Mouse (Mus musculus) mouse trophoblast stem cell (cell line): Measurements from ENCODE around the gene Gm17019.
"Not testable (repeated sequence)": the region's sequence is repeated elsewhere in the genome, so short reads cannot be mapped to it uniquely, and the experiment has no call there.

ENCODE experiments used
- in situ Hi-C, 2 experiments: fragments of 300-500 bp; cut with MseI, MboI; formaldehyde crosslinking; loops; 2 replicates in 1 of 2; 3 replicates in 1 of 2; pipeline ENCODE4 v1.15.1; 2025

The Gm17019 gene

GRCm38 (mm10) chr5:15032898-15033297 is at the start of gene Gm17019:
Gene Gm17019, minus strand, starts transcription at chr5:15032998.
- in situ Hi-C loops: not testable (repeated sequence)

GRCm38 (mm10) chr5:15062385-15062715 is 29.6 kb upstream of the Gm17019 start:
- in situ Hi-C loops: not testable (repeated sequence)

- in situ Hi-C loops: not testable (repeated sequence)
These were observed 29.0 kb upstream of the Gm17019 start for GRCm38 (mm10) chr5:15061638-15062384.

GRCm38 (mm10) chr5:15054151-15055025 is 21.6 kb upstream of the Gm17019 start:
- in situ Hi-C loops: not testable (repeated sequence)

- in situ Hi-C loops: not testable (repeated sequence)
These were observed 20.8 kb upstream of the Gm17019 start for GRCm38 (mm10) chr5:15053606-15053962.

- in situ Hi-C loops: not testable (repeated sequence)
These were observed 20.3 kb upstream of the Gm17019 start for GRCm38 (mm10) chr5:15052945-15053605.

GRCm38 (mm10) chr5:15050807-15051206 is 18.0 kb upstream of the Gm17019 start:
- in situ Hi-C loops: not testable (repeated sequence)

GRCm38 (mm10) chr5:15044830-15045767 is 12.3 kb upstream of the Gm17019 start:
- in situ Hi-C loops: not testable (repeated sequence)

- in situ Hi-C loops: not testable (repeated sequence)
These were observed 8.0 kb upstream of the Gm17019 start for GRCm38 (mm10) chr5:15040784-15041183.

GRCm38 (mm10) chr5:15039984-15040383 is 7.2 kb upstream of the Gm17019 start:
- in situ Hi-C loops: not testable (repeated sequence)

GRCm38 (mm10) chr5:15024316-15024715 is 8.5 kb downstream of the Gm17019 start:
- in situ Hi-C loops: not testable (repeated sequence)

GRCm38 (mm10) chr5:15020067-15020466 is 12.7 kb downstream of the Gm17019 start:
- in situ Hi-C loops: not testable (repeated sequence)

- in situ Hi-C loops: not testable (repeated sequence)
These were observed 21.9 kb downstream of the Gm17019 start for GRCm38 (mm10) chr5:15010639-15011582.

- in situ Hi-C loops: not testable (repeated sequence)
These were observed 25.9 kb downstream of the Gm17019 start for GRCm38 (mm10) chr5:15006907-15007306.

- in situ Hi-C loops: not testable (repeated sequence)
These were observed 26.5 kb downstream of the Gm17019 start for GRCm38 (mm10) chr5:15006288-15006687.

GRCm38 (mm10) chr5:15005584-15005983 is 27.2 kb downstream of the Gm17019 start:
- in situ Hi-C loops: not testable (repeated sequence)

- in situ Hi-C loops: not testable (repeated sequence)
These were observed 27.9 kb downstream of the Gm17019 start for GRCm38 (mm10) chr5:15004569-15005562.

GRCm38 (mm10) chr5:14998077-14998476 is 34.7 kb downstream of the Gm17019 start:
- in situ Hi-C loops: not testable (repeated sequence)

GRCm38 (mm10) chr5:14997556-14997955 is 35.2 kb downstream of the Gm17019 start:
- in situ Hi-C loops: not testable (repeated sequence)
